Mouse (Mus musculus): ENCODE measurements around the gene Vps9d1.

- no peak; the same call in 1 of the 2 replicates for TF ChIP-seq CTCF (conservative IDR thresholded peaks at IDR 0.05; ENCODE audit: insufficient read depth, insufficient read length, low read depth, low read length)
- TF ChIP-seq POLR2A (IDR thresholded peaks at IDR 0.05; ENCODE audit: low read depth, low read length), result no peak
Measured at GRCm38 (mm10) chr8:123298301-123298700, 44.2 kb upstream of the Vps9d1 start.
